ENCODE assay signal across 21 mouse cellular contexts in the genomic region with DNA sequence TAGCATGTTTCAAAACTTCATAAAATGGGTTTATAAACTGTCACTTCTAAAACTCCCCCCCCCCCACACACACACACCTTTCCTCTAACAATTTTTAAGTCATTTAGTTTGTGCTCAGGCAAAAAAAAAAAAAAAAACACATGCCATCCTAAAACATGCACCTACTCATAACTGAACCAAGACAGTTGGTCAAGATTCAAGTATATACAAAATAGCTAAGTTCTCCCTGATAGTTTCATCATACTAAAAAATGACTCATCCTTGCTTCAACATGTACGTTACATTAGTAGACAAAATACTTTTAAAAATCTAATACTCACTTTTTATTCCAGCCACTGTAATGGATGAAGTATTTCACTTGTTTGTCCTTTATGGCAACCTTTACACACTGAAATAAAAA. TPM values are rescaled to one million over a fixed set of nuclear protein-coding genes. Genes with fewer than 3 reads are reported as not detected.
DNase-seq lines count a peak whose midpoint lies in the region; ATAC-seq lines count a peak whose summit lies in the region.
"Had no signal": no experiment of that assay in that cellular context is flagged by ENCODE, and none has a peak within 500 bp of the region (broad histone marks: within the 10 kb centered on the region; RNA-seq: fewer than 3 reads in every experiment).

No protein-coding gene starts in this region.

- DNase-seq in 3T3-L1 (ENCODE audit: low read depth, low spot score) (peak; percentile 64), 416B (ENCODE audit: low read depth) (peak; percentile 67), NIH3T3 (ENCODE audit: low read depth) (peak; percentile 24), MN1 (ENCODE audit: low spot score) (no peak)
- no peak for DNase-seq in kidney, postnatal 14 days
- DNase-seq in retina, postnatal 1 day, result no peak
- DNase-seq: adrenal gland, adult 8-10 months; adrenal gland, postnatal 14 days; adrenal gland, postnatal 36 days; cerebellum, adult 11-12 months; cerebellum, adult 2 months; cerebellum, adult 9-10 months; cerebellum, postnatal 10 days; cerebellum, postnatal 25 days; forebrain, postnatal 0 days had no signal

- ATAC-seq in megakaryocyte progenitor cell, adult 5-6 weeks (replicated peaks; ENCODE audit: poor library complexity), result peak; percentile 33; the same call in 1 of the 2 replicates
- ATAC-seq: activated CD4-positive, CD25-positive, alpha-beta regulatory T cell, adult 4 months; forebrain, embryonic 13.5 days; forebrain, embryonic 15.5 days; forebrain, postnatal 0 days; Patski had no signal

RNA-seq across cellular contexts. Expression of gene Morf4l1, which starts 7.7 kb away (rescaled TPM):
- 366 and 378 TPM in 2 replicates for total RNA-seq in megakaryocyte progenitor cell, adult 5-6 weeks (2015)
- total RNA-seq in megakaryocyte progenitor cell, adult 5-6 weeks (2017), result 192 and 278 TPM in 2 replicates

RNA-seq across cellular contexts. Expression of gene Ctsh, which starts 53.0 kb away (rescaled TPM):
- 78.9 and 96.1 TPM in 2 replicates for total RNA-seq in megakaryocyte progenitor cell, adult 5-6 weeks (2015)
- total RNA-seq in megakaryocyte progenitor cell, adult 5-6 weeks (2017), result 44.7 and 52.8 TPM in 2 replicates

RNA-seq across cellular contexts. Expression of gene Adamts7, which starts 56.0 kb away (rescaled TPM):
- total RNA-seq in megakaryocyte progenitor cell, adult 5-6 weeks (2015), result not detected in 2 replicates
- total RNA-seq in megakaryocyte progenitor cell, adult 5-6 weeks (2017), result 0.07 TPM in 1 of 2 replicates, not detected in the other
- total RNA-seq: G1E had no signal

Comparison
In these comparisons a context has a peak if more than half of its experiments do, and no peak if none do; other contexts are left out.
1. DNase-seq: peak in 3T3-L1 (single experiment), 416B (single experiment) and NIH3T3 (single experiment); none in kidney, postnatal 14 days (single experiment), retina, postnatal 1 day (single experiment) and MN1 (single experiment).